Mouse (Mus musculus) frontal cortex, adult 2 months (tissue): ENCODE measurements at regions not wholly inside any gene's neighbourhood (a gene's known extent, or its start where the extent isn't known, plus 50 kb on each side); places are given as distances from the start of the nearest gene placed in this dataset.

ENCODE experiments used
- DNase-seq, 2 experiments: peaks; one replicate each; pipeline ENCODE4 v3.0.0; 2022; ENCODE audit warnings: low spot score in 1 of 2; ENCODE audit errors: extremely low spot score in 1 of 2

DNA sequence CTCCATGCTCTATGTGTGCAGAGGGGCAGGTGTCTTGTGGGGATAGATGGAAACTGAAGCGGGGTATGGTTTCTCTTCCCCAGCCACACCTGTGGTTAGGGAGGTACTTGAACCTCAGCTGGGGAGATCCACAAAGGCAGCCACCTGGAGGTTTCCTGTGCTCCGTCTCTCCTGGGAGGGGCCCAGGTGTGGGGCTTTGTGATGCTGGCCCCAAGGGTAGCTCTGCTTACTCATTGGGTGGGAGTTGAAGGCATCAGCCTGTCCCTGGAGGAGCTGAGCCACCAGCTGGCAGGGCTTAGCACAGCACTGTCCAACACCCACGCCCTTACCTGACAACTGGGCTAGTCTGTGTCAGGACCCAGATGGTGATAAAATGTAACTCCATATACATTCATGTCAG is 81.4 kb downstream of the Lhx2 start:
- no peak for DNase-seq

DNA sequence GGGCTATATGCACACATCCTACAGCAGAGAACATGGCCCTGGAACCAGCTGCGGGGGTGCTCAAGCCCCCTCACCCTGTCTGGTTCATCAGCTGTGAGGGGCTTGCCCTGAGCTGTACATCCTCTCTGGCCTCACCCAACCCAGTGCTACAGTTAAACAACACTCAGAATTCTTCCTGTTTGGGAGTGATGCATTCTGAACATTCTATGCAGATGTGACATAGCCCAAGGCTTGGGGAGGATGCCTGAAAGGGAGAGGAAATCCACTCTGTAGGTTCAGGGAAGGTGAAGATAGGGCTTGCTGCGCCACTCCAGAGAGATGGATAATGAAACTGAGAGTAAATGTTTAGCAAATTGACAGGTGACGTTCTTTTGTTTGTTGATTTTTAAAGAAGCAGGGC is 83.3 kb downstream of the Lhx2 start:
- DNase-seq = no peak

DNA sequence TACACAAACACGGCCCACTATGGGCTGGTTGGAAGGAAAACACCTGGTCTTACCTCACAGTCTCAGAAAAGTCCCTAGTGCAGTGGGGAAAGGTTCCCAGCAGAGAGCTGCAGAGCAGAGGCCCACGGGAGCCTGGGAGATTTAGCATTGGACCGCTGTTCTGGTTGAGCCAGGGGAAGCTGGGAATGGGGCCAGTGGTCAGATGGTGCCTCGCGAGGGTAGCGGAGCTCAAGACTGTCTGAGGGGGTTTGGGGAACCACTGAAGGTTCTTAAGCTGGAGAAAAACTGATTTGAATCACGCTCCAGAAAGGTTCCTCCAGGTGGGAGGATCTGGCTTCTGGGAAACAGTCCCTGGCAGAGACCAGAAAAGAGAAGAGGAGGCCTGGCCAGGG is 84.8 kb downstream of the Lhx2 start:
- peak in 1 of 2 experiments; percentile 27 for DNase-seq

GRCm38 (mm10) chr2:38424278-38424931 is 85.3 kb downstream of the Lhx2 start:
- no peak for DNase-seq

DNA sequence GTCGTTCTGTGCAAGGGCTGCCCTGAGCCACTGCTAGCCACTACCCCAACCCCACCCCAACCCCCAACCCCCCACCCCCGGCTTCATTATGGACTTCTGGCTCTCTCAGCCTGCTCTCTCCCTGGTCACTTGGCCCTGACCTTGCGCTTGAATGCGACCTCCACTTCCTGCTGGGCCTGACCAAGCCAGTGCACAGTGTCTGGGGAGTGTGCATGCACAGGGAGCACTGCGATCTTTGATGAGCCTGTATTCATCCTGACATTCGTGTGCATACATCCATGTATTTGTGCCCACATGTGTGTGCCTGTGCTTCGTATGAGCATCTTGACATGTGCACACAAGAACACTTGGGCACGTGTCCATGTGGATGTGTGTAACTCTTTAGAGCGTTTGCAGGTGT is 85.9 kb downstream of the Lhx2 start:
- no peak for DNase-seq

DNA sequence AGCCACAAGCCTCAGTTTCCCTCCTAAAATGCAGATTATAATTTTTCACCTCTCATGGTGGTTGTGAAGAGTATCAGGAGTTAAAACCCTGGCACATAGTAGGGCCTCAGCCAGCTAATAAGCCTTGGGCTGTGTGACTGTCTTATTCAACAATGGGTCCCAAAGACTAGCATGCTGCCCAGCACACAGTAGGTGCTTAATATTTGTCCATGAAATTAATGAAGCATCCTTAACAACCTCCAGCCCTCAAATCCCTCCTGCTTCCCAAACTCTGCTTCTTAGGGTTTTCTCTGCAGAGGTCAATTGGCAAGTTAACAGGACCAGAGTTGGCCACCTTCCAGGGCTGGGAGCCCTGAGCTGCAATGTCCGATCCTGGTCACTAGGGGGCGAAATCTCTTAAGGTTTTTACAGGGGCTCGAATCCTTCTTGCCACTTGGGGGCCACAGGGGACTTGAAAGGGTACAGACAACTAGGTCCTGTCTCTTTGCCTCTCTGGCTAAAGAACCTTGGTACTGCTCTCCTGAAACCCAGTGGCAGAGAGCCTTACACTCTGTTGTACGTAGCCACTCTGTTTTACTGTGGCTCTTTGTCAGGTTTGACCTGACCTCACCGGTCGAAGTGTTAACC is 81.6 kb upstream of the Nek6 start:
- peak; percentile 33 to 86 for DNase-seq

GRCm38 (mm10) chr2:38431546-38431945 is 79.9 kb upstream of the Nek6 start:
- no peak for DNase-seq

DNA sequence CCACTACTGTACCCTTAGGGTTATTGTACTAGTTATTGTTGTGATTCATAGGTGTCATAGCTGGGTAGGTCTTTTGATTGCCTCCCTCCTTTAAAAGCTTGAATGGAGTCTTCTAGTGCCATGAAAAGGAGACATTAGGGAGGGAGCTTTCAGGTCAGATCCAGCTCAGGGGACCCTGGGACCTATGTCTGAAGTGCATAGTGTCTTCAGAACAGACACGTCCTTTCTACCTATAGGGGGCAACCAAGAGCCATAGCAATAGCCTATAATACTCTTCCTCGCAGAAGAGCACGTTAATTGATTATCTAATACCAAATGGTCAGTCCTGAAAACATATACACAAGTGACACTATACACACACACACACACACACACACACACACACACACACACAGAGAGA is 77.7 kb upstream of the Nek6 start:
- peak in 1 of 2 experiments; percentile 36 for DNase-seq

DNA sequence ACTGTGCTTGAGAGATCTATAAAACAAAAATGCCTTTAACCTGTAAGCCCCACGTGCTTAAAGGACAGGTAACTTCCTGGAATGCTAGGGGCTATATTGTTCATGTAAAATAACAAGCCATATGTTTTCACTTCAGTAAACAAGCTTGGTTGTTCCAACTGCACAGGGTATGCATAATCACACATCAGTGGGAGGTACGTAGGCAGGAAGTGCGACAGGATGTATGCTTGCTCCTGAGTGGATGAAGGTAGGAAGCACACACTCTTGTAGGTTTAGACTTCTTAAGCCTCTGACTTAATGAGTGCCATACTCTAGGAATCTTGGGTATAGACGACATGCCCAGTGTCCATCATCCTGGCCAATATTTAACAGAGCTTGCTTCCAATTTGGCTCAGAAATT is 74.7 kb upstream of the Nek6 start:
- DNase-seq = no peak

DNA sequence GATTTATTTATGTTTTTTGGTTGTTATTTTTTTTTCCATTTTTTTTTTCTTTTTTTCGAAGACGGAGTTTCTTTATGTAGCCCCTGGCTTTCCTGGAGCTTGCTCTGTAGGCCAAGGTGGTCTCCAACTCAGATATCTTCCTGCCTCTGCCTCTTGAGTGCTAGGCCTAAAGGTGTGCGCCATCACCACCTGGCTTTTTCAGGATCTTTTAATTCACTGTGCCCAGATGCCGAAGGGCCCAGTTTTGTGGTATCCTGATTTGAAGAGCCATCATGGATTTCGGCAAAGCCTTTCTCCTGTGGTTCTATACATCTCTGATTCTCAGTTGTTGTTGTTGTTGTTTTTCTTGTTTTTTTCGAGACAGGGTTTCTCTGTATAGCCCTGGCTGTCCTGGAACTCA is 72.3 kb upstream of the Nek6 start:
- no peak for DNase-seq

- no peak for DNase-seq
Measured at GRCm38 (mm10) chr2:38439973-38440372, 71.5 kb upstream of the Nek6 start.

- no peak for DNase-seq
Measured at GRCm38 (mm10) chr2:38449092-38449491, 62.4 kb upstream of the Nek6 start.

DNA sequence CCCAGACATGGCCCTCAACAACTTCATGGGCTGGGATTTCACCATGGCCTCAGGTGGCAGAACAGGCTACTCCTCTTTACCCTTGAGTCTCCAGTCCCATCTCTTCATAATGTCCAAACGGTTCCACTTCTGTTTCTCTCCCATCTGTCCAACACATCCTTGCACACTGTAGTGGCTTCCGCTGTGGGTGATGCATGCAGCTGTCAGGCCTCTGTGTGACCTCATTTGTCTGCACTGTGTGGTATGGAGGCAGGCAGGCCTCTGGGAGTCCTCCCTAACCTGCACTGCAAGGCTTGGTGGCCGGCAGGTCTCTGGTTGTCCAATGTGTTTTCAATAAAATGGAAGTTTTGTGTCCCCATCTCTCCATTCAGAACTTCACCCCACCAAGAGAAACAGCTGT is 54.9 kb upstream of the Nek6 start:
- no peak for DNase-seq

DNA sequence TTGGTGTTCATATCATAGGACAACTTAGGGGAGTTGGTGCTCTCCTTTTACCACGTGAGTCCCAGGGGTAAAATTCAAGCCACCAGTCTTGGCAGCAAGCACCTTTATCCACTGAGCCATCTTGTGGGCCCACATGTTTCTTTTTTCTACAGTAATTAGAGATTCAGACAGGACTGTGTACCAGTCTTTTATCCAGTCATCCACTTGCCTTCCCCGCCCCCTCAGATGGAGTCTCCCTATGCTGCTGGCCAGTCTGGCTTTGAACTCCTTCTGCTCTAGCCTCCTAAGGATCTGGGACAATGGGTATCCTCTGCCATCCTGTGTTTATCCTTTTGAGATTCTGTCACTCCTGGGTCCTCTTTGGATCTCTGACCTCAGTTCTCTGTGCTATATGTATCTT is 51.1 kb upstream of the Nek6 start:
- DNase-seq = no peak

GRCm38 (mm10) chr2:38460825-38461540 is 50.5 kb upstream of the Nek6 start:
- peak; percentile 56 to 86 for DNase-seq
